Mouse (Mus musculus) kidney, embryonic 14.5 days (tissue): ENCODE measurements at regions not wholly inside any gene's neighbourhood (a gene's known extent, or its start where the extent isn't known, plus 50 kb on each side); places are given as distances from the start of the nearest gene placed in this dataset.

Source experiments
- ATAC-seq: fragments of 200-750 bp; cut with Nextera tagmentation; 2 replicates; pipeline ENCODE4 v1.8.0; 2017; ENCODE audit warnings: moderate number of reproducible peaks, mild to moderate bottlenecking, moderate TSS enrichment, moderate library complexity; ENCODE audit not compliant: low FRiP score, low TSS enrichment
- H3K27ac ChIP-seq: fragments of 300-500 bp; sonication (generic); 2 replicates; pipeline ENCODE4 v1.5.1; 2014; ENCODE audit warnings: low read depth, mild to moderate bottlenecking, low read length, moderate library complexity, mixed read lengths
- H3K27me3 ChIP-seq: fragments of 300-500 bp; sonication (generic); 2 replicates; pipeline ENCODE4 v1.6.1; 2014; ENCODE audit warnings: mild to moderate bottlenecking, low read length; ENCODE audit not compliant: control insufficient read depth, insufficient read depth
- H3K36me3 ChIP-seq: fragments of 300-500 bp; sonication (generic); 2 replicates; pipeline ENCODE4 v1.6.1; 2014; ENCODE audit warnings: low read length, mixed read lengths; ENCODE audit not compliant: control insufficient read depth, insufficient read depth
- H3K4me1 ChIP-seq: fragments of 300-500 bp; sonication (generic); 2 replicates; pipeline ENCODE4 v1.6.1; 2014; ENCODE audit warnings: low read length, mixed read lengths; ENCODE audit not compliant: control insufficient read depth, insufficient read depth
- H3K4me2 ChIP-seq: fragments of 300-500 bp; sonication (generic); replicated peaks from 2 replicates; pipeline ENCODE4 v1.6.1; 2014; ENCODE audit warnings: low read depth, mild to moderate bottlenecking, low read length
- H3K4me3 ChIP-seq: fragments of 300-500 bp; sonication (generic); 2 replicates; pipeline ENCODE4 v1.5.1; 2014; ENCODE audit warnings: mild to moderate bottlenecking, low read length
- H3K9ac ChIP-seq: fragments of 300-500 bp; sonication (generic); 2 replicates; pipeline ENCODE4 v1.6.1; 2014; ENCODE audit warnings: low read depth, mild to moderate bottlenecking, low read length, moderate library complexity
- H3K9me3 ChIP-seq: fragments of 300-500 bp; sonication (generic); 2 replicates; pipeline ENCODE4 v1.6.1; 2016; ENCODE audit warnings: low read length; ENCODE audit not compliant: control insufficient read depth
- WGBS: fragments of 180-500 bp; shearing (Covaris S2); extraction: QIAGEN DNeasy Blood & Tissue Kit; methylation state at CpG from one replicate; pipeline ENCODE4 v1.1.7; 2014; 5-methylcytosine and 5-hydroxymethylcytosine counted together

GRCm38 (mm10) chr6:147744081-147744480 lies 268.5 kb downstream of the Ccdc91 start:
- Histone ChIP-seq H3K36me3 (no peaks in the 10 kb centered on the region), H3K9ac (no peak overlapping the region), H3K4me3 (no peak overlapping the region), H3K4me2 (no peak overlapping the region), H3K27me3 (no peaks in the 10 kb centered on the region), H3K4me1 (no peaks in the 10 kb centered on the region), H3K27ac (no peak overlapping the region), H3K9me3 (no peaks in the 10 kb centered on the region)
- 63% methylated on average over 3 of the region's 3 CpGs for WGBS
- ATAC-seq, result 0 out of 2 replicates have a peak, but pooled peaks have one; percentile 39

- no peaks in the 10 kb centered on the region for H3K36me3 ChIP-seq
- no peaks in the 10 kb centered on the region for H3K9me3 ChIP-seq
- ATAC-seq, result no peak
- no peak overlapping the region for H3K4me2 ChIP-seq
- no peak overlapping the region for H3K27ac ChIP-seq
- 31% methylated on average over 2 of the region's 2 CpGs for WGBS
- H3K4me3 ChIP-seq, result no peak overlapping the region
- H3K9ac ChIP-seq, result no peak overlapping the region
- no peaks in the 10 kb centered on the region for H3K27me3 ChIP-seq
- no peaks in the 10 kb centered on the region for H3K4me1 ChIP-seq
These were observed 270.1 kb downstream of the Ccdc91 start for GRCm38 (mm10) chr6:147745690-147746089.

- no peak for ATAC-seq
- Histone ChIP-seq H3K4me1 (no peaks in the 10 kb centered on the region), H3K27ac (no peak overlapping the region), H3K4me3 (no peak overlapping the region), H3K9me3 (no peaks in the 10 kb centered on the region), H3K27me3 (no peaks in the 10 kb centered on the region), H3K36me3 (no peaks in the 10 kb centered on the region), H3K4me2 (no peak overlapping the region), H3K9ac (no peak overlapping the region)
These were observed 272.3 kb downstream of the Ccdc91 start for GRCm38 (mm10) chr6:147747945-147748344.

GRCm38 (mm10) chr6:147752301-147752700 lies 276.7 kb downstream of the Ccdc91 start:
- H3K9ac ChIP-seq, result no peak overlapping the region
- no peak overlapping the region for H3K4me2 ChIP-seq
- 55% methylated on average over 2 of the region's 2 CpGs for WGBS
- no peaks in the 10 kb centered on the region for H3K27me3 ChIP-seq
- no peak for ATAC-seq
- no peaks in the 10 kb centered on the region for H3K9me3 ChIP-seq
- H3K36me3 ChIP-seq, result no peaks in the 10 kb centered on the region
- H3K4me1 ChIP-seq, result no peaks in the 10 kb centered on the region
- no peak overlapping the region for H3K4me3 ChIP-seq
- H3K27ac ChIP-seq, result no peak overlapping the region

GRCm38 (mm10) chr6:147753828-147754227 lies 278.2 kb downstream of the Ccdc91 start:
- WGBS, result 31% methylated on average over 2 of the region's 2 CpGs
- Histone ChIP-seq H3K27me3 (no peaks in the 10 kb centered on the region), H3K9ac (no peak overlapping the region), H3K4me3 (no peak overlapping the region), H3K4me1 (no peaks in the 10 kb centered on the region), H3K27ac (no peak overlapping the region), H3K36me3 (no peaks in the 10 kb centered on the region), H3K9me3 (no peaks in the 10 kb centered on the region), H3K4me2 (no peak overlapping the region)
- ATAC-seq, result peak; percentile 68; the same call in 1 of the 2 replicates

GRCm38 (mm10) chr6:147755750-147756523 lies 280.3 kb downstream of the Ccdc91 start:
- no peaks in the 10 kb centered on the region for H3K9me3 ChIP-seq
- no peak overlapping the region for H3K4me3 ChIP-seq
- H3K4me2 ChIP-seq, result no peak overlapping the region
- H3K4me1 ChIP-seq, result no peaks in the 10 kb centered on the region
- H3K27ac ChIP-seq, result no peak overlapping the region
- H3K9ac ChIP-seq, result no peak overlapping the region
- no peaks in the 10 kb centered on the region for H3K36me3 ChIP-seq
- H3K27me3 ChIP-seq, result no peaks in the 10 kb centered on the region
- ATAC-seq, result no peak
- 70% methylated on average over 7 of the region's 7 CpGs for WGBS

GRCm38 (mm10) chr6:147759485-147759884 lies 283.9 kb downstream of the Ccdc91 start:
- Histone ChIP-seq H3K4me1 (no peaks in the 10 kb centered on the region), H3K36me3 (no peaks in the 10 kb centered on the region), H3K9ac (no peak overlapping the region), H3K27me3 (no peaks in the 10 kb centered on the region), H3K27ac (no peak overlapping the region), H3K4me3 (no peak overlapping the region), H3K9me3 (no peaks in the 10 kb centered on the region), H3K4me2 (no peak overlapping the region)
- WGBS, result 84% methylated on average over 7 of the region's 7 CpGs
- no peak for ATAC-seq

- no peak overlapping the region for H3K4me3 ChIP-seq
- ATAC-seq, result no peak
- no peak overlapping the region for H3K4me2 ChIP-seq
- no peaks in the 10 kb centered on the region for H3K27me3 ChIP-seq
- H3K36me3 ChIP-seq, result no peaks in the 10 kb centered on the region
- H3K27ac ChIP-seq, result no peak overlapping the region
- no peaks in the 10 kb centered on the region for H3K9me3 ChIP-seq
- WGBS, result 72% methylated on average over 2 of the region's 2 CpGs
- no peaks in the 10 kb centered on the region for H3K4me1 ChIP-seq
- H3K9ac ChIP-seq, result no peak overlapping the region
These were observed 284.5 kb downstream of the Ccdc91 start for GRCm38 (mm10) chr6:147760113-147760512.

GRCm38 (mm10) chr6:147765241-147765640 lies 281.8 kb upstream of the Far2 start:
- H3K27me3 ChIP-seq, result no peaks in the 10 kb centered on the region
- H3K27ac ChIP-seq, result no peak overlapping the region
- H3K4me2 ChIP-seq, result no peak overlapping the region
- no peaks in the 10 kb centered on the region for H3K36me3 ChIP-seq
- H3K4me1 ChIP-seq, result no peaks in the 10 kb centered on the region
- H3K9me3 ChIP-seq, result no peaks in the 10 kb centered on the region
- ATAC-seq, result no peak
- no peak overlapping the region for H3K4me3 ChIP-seq
- no peak overlapping the region for H3K9ac ChIP-seq
- 69% methylated on average over 1 of the region's 1 CpGs for WGBS
